Comparison of ENCODE assay signal across 10 mouse cellular contexts in genomic region chr11:78247727-78248140, GRCm38 (mm10). TPM values are rescaled to one million over a fixed set of nuclear protein-coding genes. Genes with fewer than 3 reads are reported as not detected.
DNase-seq lines count a peak whose midpoint lies in the region; ATAC-seq and TF ChIP-seq lines count a peak whose summit lies in the region.
"Had no signal": no experiment of that assay in that cellular context is flagged by ENCODE, and none has a peak within 500 bp of the region (broad histone marks: within the 10 kb centered on the region; RNA-seq: fewer than 3 reads in every experiment).

No protein-coding gene starts in this region.

- H3K9ac ChIP-seq in kidney, postnatal 0 days (ENCODE audit: low read depth, low read length), result no peak overlapping the region
- no peak overlapping the region for H3K9ac ChIP-seq in embryonic facial prominence, embryonic 13.5 days
- no peak overlapping the region for H3K9ac ChIP-seq in midbrain, embryonic 14.5 days (replicated peaks; ENCODE audit: low read length)

- intact Hi-C loops in gastrocnemius, postnatal 14 days (cut with DNase I; ENCODE audit: low total_unique reads), result no loop called here

- no peaks in the 10 kb centered on the region for H3K9me3 ChIP-seq in kidney, postnatal 0 days (replicated peaks; ENCODE audit: low read length)
- no peaks in the 10 kb centered on the region for H3K9me3 ChIP-seq in embryonic facial prominence, embryonic 13.5 days
- no peaks in the 10 kb centered on the region for H3K9me3 ChIP-seq in midbrain, embryonic 14.5 days (ENCODE audit: control insufficient read depth, low read length)

- peak; percentile 30 for DNase-seq in kidney, postnatal 0 days (ENCODE audit: low spot score)
- no peak for DNase-seq in kidney, postnatal 10 days
- peak; percentile 98 for DNase-seq in ES-CJ7 (ENCODE audit: low read depth, low spot score)
- DNase-seq in midbrain, embryonic 14.5 days, result no peak
- no peak for DNase-seq in adrenal gland, adult (ENCODE audit: inconsistent age in 2 of 2, low spot score in 1 of 2)
- DNase-seq in gastrocnemius, postnatal 14 days, result no peak
- DNase-seq: kidney, postnatal 14 days; lung, postnatal 14 days had no signal

- H3K4me1 ChIP-seq in kidney, postnatal 0 days (replicated peaks; ENCODE audit: insufficient read depth, low read length), result peaks cover 7% of the 10 kb centered on the region
- H3K4me1 ChIP-seq in embryonic facial prominence, embryonic 13.5 days, result peaks cover 31% of the 10 kb centered on the region
- H3K4me1 ChIP-seq in midbrain, embryonic 14.5 days (ENCODE audit: control insufficient read depth, insufficient read depth, low read length), result peaks cover 27% of the 10 kb centered on the region

- no peak overlapping the region for H3K4me3 ChIP-seq in kidney, postnatal 0 days (replicated peaks; ENCODE audit: low read depth, low read length)
- no peak overlapping the region for H3K4me3 ChIP-seq in embryonic facial prominence, embryonic 13.5 days
- H3K4me3 ChIP-seq in midbrain, embryonic 14.5 days (replicated peaks; ENCODE audit: low read depth, low read length), result no peak overlapping the region

- 72% methylated on average over 4 of the region's 4 CpGs for WGBS in kidney, postnatal 0 days
- 68% methylated on average over 4 of the region's 4 CpGs for WGBS in embryonic facial prominence, embryonic 13.5 days
- WGBS in midbrain, embryonic 14.5 days, result 66% methylated on average over 4 of the region's 4 CpGs

- no peak overlapping the region for H3K27ac ChIP-seq in kidney, postnatal 0 days
- no peak overlapping the region for H3K27ac ChIP-seq in embryonic facial prominence, embryonic 13.5 days
- no peak overlapping the region for H3K27ac ChIP-seq in midbrain, embryonic 14.5 days (replicated peaks; ENCODE audit: low read depth, low read length)

- no peak overlapping the region for H3K4me2 ChIP-seq in kidney, postnatal 0 days (ENCODE audit: low read length)
- H3K4me2 ChIP-seq in embryonic facial prominence, embryonic 13.5 days, result peak overlapping the region; percentile 79; the same call in 1 of the 2 replicates
- peak overlapping the region; percentile 26 for H3K4me2 ChIP-seq in midbrain, embryonic 14.5 days (ENCODE audit: low read length)

- TF ChIP-seq CTCF in kidney, postnatal 0 days (IDR thresholded peaks at IDR 0.05; ENCODE audit: low read depth), result no peak

- no peak for ATAC-seq in kidney, postnatal 0 days (replicated peaks; ENCODE audit: low FRiP score, low read depth)
- ATAC-seq in embryonic facial prominence, embryonic 13.5 days (ENCODE audit: insufficient number of reproducible peaks, insufficient read depth, low FRiP score, low TSS enrichment, low read depth), result no peak
- no peak for ATAC-seq in midbrain, embryonic 14.5 days (ENCODE audit: low FRiP score, low TSS enrichment)
- ATAC-seq in CD4-positive, CD25-positive, alpha-beta regulatory T cell, adult 4 months, result no peak

- H3K36me3 ChIP-seq in kidney, postnatal 0 days (ENCODE audit: insufficient read depth, low read length), result peaks cover 12% of the 10 kb centered on the region
- H3K36me3 ChIP-seq in embryonic facial prominence, embryonic 13.5 days, result peaks cover 27% of the 10 kb centered on the region
- H3K36me3 ChIP-seq in midbrain, embryonic 14.5 days (ENCODE audit: control insufficient read depth, insufficient read depth, low read length), result peaks cover 20% of the 10 kb centered on the region

- H3K27me3 ChIP-seq in kidney, postnatal 0 days (ENCODE audit: insufficient read depth, low read length), result no peaks in the 10 kb centered on the region
- no peaks in the 10 kb centered on the region for H3K27me3 ChIP-seq in embryonic facial prominence, embryonic 13.5 days
- no peaks in the 10 kb centered on the region for H3K27me3 ChIP-seq in midbrain, embryonic 14.5 days (ENCODE audit: control insufficient read depth, insufficient read depth, low read length)

RNA-seq across cellular contexts. Expression of gene Supt6, which starts 1.9 kb away (rescaled TPM):
- 14.4 and 16.8 TPM in 2 replicates for polyA plus RNA-seq in kidney, postnatal 0 days (2015; fragmentation: Nextera tagmentation; extraction: Ambion mirVana)
- 30.3 and 32.2 TPM in 2 replicates for polyA plus RNA-seq in embryonic facial prominence, embryonic 13.5 days (2015; fragmentation: Nextera tagmentation; extraction: Ambion mirVana)
- polyA plus RNA-seq in midbrain, embryonic 14.5 days (2014; fragmentation: Nextera tagmentation; extraction: Ambion mirVana), result 21.2 and 29.5 TPM in 2 replicates
- total RNA-seq in gastrocnemius, postnatal 14 days (2021), result 10 to 100 TPM; 25.9 to 26.0 TPM
- 10 to 100 TPM; 18.2 to 32.4 TPM for polyA plus RNA-seq in CD4-positive, CD25-positive, alpha-beta regulatory T cell, adult 4 months (2017; shearing (Covaris generic))

RNA-seq across cellular contexts. Expression of gene Sdf2, which starts 2.2 kb away (rescaled TPM):
- 104 and 106 TPM in 2 replicates for polyA plus RNA-seq in kidney, postnatal 0 days (2015; fragmentation: Nextera tagmentation; extraction: Ambion mirVana)
- polyA plus RNA-seq in embryonic facial prominence, embryonic 13.5 days (2015; fragmentation: Nextera tagmentation; extraction: Ambion mirVana), result 81.9 and 90.6 TPM in 2 replicates
- 84.5 and 99.1 TPM in 2 replicates for polyA plus RNA-seq in midbrain, embryonic 14.5 days (2014; fragmentation: Nextera tagmentation; extraction: Ambion mirVana)
- 10 to 100 TPM; 45.1 to 47.5 TPM for total RNA-seq in gastrocnemius, postnatal 14 days (2021)
- polyA plus RNA-seq in CD4-positive, CD25-positive, alpha-beta regulatory T cell, adult 4 months (2017; shearing (Covaris generic)), result 100 to 1,000 TPM in 1 of 2 experiments, 10 to 100 TPM in 1; 95.5 to 102 TPM

RNA-seq across cellular contexts. Expression of gene 2610507B11Rik, which starts 13.8 kb away (rescaled TPM):
- 96.3 and 98.2 TPM in 2 replicates for polyA plus RNA-seq in kidney, postnatal 0 days (2015; fragmentation: Nextera tagmentation; extraction: Ambion mirVana)
- polyA plus RNA-seq in embryonic facial prominence, embryonic 13.5 days (2015; fragmentation: Nextera tagmentation; extraction: Ambion mirVana), result 73.7 and 79.6 TPM in 2 replicates
- polyA plus RNA-seq in midbrain, embryonic 14.5 days (2014; fragmentation: Nextera tagmentation; extraction: Ambion mirVana), result 52.8 and 72.1 TPM in 2 replicates
- total RNA-seq in gastrocnemius, postnatal 14 days (2021), result 100 to 1,000 TPM; 157 to 161 TPM
- 10 to 100 TPM; 34.2 to 48.1 TPM for polyA plus RNA-seq in CD4-positive, CD25-positive, alpha-beta regulatory T cell, adult 4 months (2017; shearing (Covaris generic))

RNA-seq across cellular contexts. Expression of gene BC030499, which starts 42.9 kb away (rescaled TPM):
- 0.17 TPM in 1 of 2 replicates, not detected in the other for polyA plus RNA-seq in kidney, postnatal 0 days (2015; fragmentation: Nextera tagmentation; extraction: Ambion mirVana)
- 0.28 TPM in 1 of 2 replicates, not detected in the other for polyA plus RNA-seq in embryonic facial prominence, embryonic 13.5 days (2015; fragmentation: Nextera tagmentation; extraction: Ambion mirVana)
- polyA plus RNA-seq in midbrain, embryonic 14.5 days (2014; fragmentation: Nextera tagmentation; extraction: Ambion mirVana), result 0.15 and 0.34 TPM in 2 replicates
- total RNA-seq in gastrocnemius, postnatal 14 days (2021), result under 1 TPM; 0.31 to 0.62 TPM
- polyA plus RNA-seq in CD4-positive, CD25-positive, alpha-beta regulatory T cell, adult 4 months (2017; shearing (Covaris generic)), result under 1 TPM in 1 of 2 experiments, not detected in 1; 0.63 TPM

RNA-seq across cellular contexts. Expression of gene Spag5, which starts 53.6 kb away (rescaled TPM):
- 12.4 and 14.8 TPM in 2 replicates for polyA plus RNA-seq in kidney, postnatal 0 days (2015; fragmentation: Nextera tagmentation; extraction: Ambion mirVana)
- polyA plus RNA-seq in embryonic facial prominence, embryonic 13.5 days (2015; fragmentation: Nextera tagmentation; extraction: Ambion mirVana), result 36.4 and 44.3 TPM in 2 replicates
- 5.8 and 8.7 TPM in 2 replicates for polyA plus RNA-seq in midbrain, embryonic 14.5 days (2014; fragmentation: Nextera tagmentation; extraction: Ambion mirVana)
- total RNA-seq in gastrocnemius, postnatal 14 days (2021), result 1 to 10 TPM; 5.3 TPM
- polyA plus RNA-seq in CD4-positive, CD25-positive, alpha-beta regulatory T cell, adult 4 months (2017; shearing (Covaris generic)), result 1 to 10 TPM; 2.8 to 4.3 TPM

Comparison
In these comparisons a context has a peak if more than half of its experiments do, and no peak if none do; other contexts are left out.
1. DNase-seq: peak in kidney, postnatal 0 days (single experiment) and ES-CJ7 (single experiment); none in kidney, postnatal 10 days (single experiment), midbrain, embryonic 14.5 days (single experiment), adrenal gland, adult (0 of 2) and gastrocnemius, postnatal 14 days (single experiment).